Mouse (Mus musculus) layer of hippocampus, adult 8-10 months (tissue): ENCODE data around the gene Cdk8. TPM values are rescaled to one million over a fixed set of nuclear protein-coding genes. Genes with fewer than 3 reads are reported as not detected.

Source experiments
- DNase-seq, 2 experiments: peaks; one replicate each; pipeline ENCODE4 v3.0.0; 2022; ENCODE audit warnings: low spot score in 2 of 2
- total RNA-seq, 4 experiments: library from RNA; stranded (reverse); gene quantifications; 2 replicates each; pipeline ENCODE4 v1.2.4; 2022

Gene Cdk8
- total RNA-seq, 4 experiments from 2014 or later: 37.7 to 47.3 (median 42.7) TPM

GRCm38 (mm10) chr5:146232056-146232675, 1.1 kb downstream of the Cdk8 start:
- DNase-seq: no peak

- no peak for DNase-seq
These were observed 1.8 kb downstream of the Cdk8 start for GRCm38 (mm10) chr5:146232816-146233215.

GRCm38 (mm10) chr5:146234336-146234735, 3.3 kb downstream of the Cdk8 start:
- no peak for DNase-seq

GRCm38 (mm10) chr5:146238274-146238673, 7.2 kb downstream of the Cdk8 start:
- no peak for DNase-seq

GRCm38 (mm10) chr5:146240771-146241170, 9.7 kb downstream of the Cdk8 start:
- no peak for DNase-seq

- DNase-seq: no peak
These were observed 10.2 kb downstream of the Cdk8 start for GRCm38 (mm10) chr5:146241202-146241601.

GRCm38 (mm10) chr5:146245193-146245592, 14.2 kb downstream of the Cdk8 start:
- no peak for DNase-seq

GRCm38 (mm10) chr5:146245646-146246370, 14.8 kb downstream of the Cdk8 start:
- DNase-seq: no peak

GRCm38 (mm10) chr5:146246386-146246785, 15.4 kb downstream of the Cdk8 start:
- DNase-seq: no peak

- DNase-seq: no peak
These were observed 16.7 kb downstream of the Cdk8 start for GRCm38 (mm10) chr5:146247709-146248108.

GRCm38 (mm10) chr5:146248746-146249145, 17.7 kb downstream of the Cdk8 start:
- DNase-seq: no peak

GRCm38 (mm10) chr5:146250369-146251075, 19.5 kb downstream of the Cdk8 start:
- DNase-seq: no peak

- DNase-seq: no peak
These were observed 20.8 kb downstream of the Cdk8 start for GRCm38 (mm10) chr5:146251663-146252429.

GRCm38 (mm10) chr5:146253644-146254043, 22.6 kb downstream of the Cdk8 start:
- no peak for DNase-seq

- no peak for DNase-seq
These were observed 29.0 kb downstream of the Cdk8 start for GRCm38 (mm10) chr5:146260003-146260402.

- DNase-seq: no peak
These were observed 35.0 kb downstream of the Cdk8 start for GRCm38 (mm10) chr5:146265934-146266591.

GRCm38 (mm10) chr5:146267776-146268175, 36.7 kb downstream of the Cdk8 start:
- DNase-seq: no peak

GRCm38 (mm10) chr5:146270593-146270992, 39.6 kb downstream of the Cdk8 start:
- DNase-seq: no peak

GRCm38 (mm10) chr5:146271662-146272061, 40.6 kb downstream of the Cdk8 start:
- no peak for DNase-seq

GRCm38 (mm10) chr5:146273096-146273495, 42.1 kb downstream of the Cdk8 start:
- no peak for DNase-seq

- no peak for DNase-seq
These were observed 43.5 kb downstream of the Cdk8 start for GRCm38 (mm10) chr5:146274420-146275045.
